Mouse (Mus musculus): ENCODE data around the gene H2-M9.

Gene H2-M9

DNA sequence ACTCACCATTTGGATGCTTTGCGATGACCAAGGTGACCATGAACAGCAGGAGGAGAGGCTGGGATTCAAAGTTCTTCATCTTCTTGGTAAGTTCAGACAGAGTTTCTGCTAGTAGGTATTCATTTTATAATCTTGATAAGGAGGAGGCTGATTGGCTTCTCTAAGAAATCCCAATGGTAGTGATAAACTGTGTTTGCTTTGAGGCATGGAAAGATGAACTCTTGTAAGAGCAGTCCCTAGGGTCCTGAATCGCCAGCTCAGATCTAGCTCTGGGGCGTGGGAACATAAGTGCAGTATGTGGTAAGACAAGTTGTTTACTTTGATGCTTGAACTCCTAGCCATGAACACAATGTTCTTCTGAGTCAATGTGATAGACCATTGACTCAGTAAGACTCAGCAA lies at the start of gene H2-M9:
Gene H2-M9, minus strand, starts transcription at position 101 of the 400 bp plus-strand sequence.
- no peak for DNase-seq

DNA sequence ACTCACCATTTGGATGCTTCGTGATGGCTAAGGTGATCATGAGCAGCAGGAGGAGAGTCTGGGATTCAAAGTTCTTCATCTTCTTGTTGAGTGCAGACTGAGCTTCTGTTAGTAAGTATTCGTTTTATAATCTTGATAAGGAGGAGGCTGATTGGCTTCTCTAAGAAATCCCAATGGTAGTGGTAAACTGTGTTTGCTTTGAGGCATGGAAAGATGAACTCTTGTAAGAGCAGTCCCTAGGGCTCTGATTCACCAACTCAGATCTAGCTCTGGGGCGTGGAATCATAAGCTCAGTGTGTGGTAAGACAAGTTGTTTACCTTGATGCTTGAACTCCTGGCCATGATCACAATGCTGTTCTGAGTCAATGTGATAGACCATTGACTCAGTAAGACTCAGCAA lies 29.7 kb upstream of the H2-M9 start, which contains the start of gene H2-M1:
Gene H2-M1, minus strand, starts transcription at position 101 of the 400 bp plus-strand sequence.
- no peak for DNase-seq
